Mouse (Mus musculus): ENCODE results near the gene Teddm2. TPM values are rescaled to one million over a fixed set of nuclear protein-coding genes. Genes with fewer than 3 reads are reported as not detected.
"Not testable (repeated sequence)": the region's sequence is repeated elsewhere in the genome, so short reads cannot be mapped to it uniquely, and the experiment has no call there.

Gene Teddm2
- polyA plus RNA-seq, 1 experiment from 2014 or later = 0.35 TPM

GRCm38 (mm10) chr1:153900860-153901730 lies 1.1 kb upstream of the Teddm2 start:
- no peak for ATAC-seq (ENCODE audit: insufficient number of reproducible peaks, low FRiP score, low TSS enrichment, low read depth)
- Histone ChIP-seq H3K4me1 (peaks cover 23% of the 10 kb centered on the region), H3K27ac (peak overlapping the region; percentile 97), H3K4me3 (peak overlapping the region; percentile 79), H3K4me2 (peak overlapping the region; percentile 82), H3K36me3 (peaks cover 35% of the 10 kb centered on the region), H3K9me3 (no peaks in the 10 kb centered on the region), H3K27me3 (no peaks in the 10 kb centered on the region), H3K9ac (peak overlapping the region; percentile 84)
- WGBS = under 1% methylated on average over 25 of the region's 25 CpGs

GRCm38 (mm10) chr1:153900381-153900780 lies 353 bp upstream of the Teddm2 start:
- ATAC-seq (ENCODE audit: insufficient number of reproducible peaks, low FRiP score, low TSS enrichment, low read depth) = peak; percentile 7; the same call in 1 of the 2 replicates
- H3K4me1 ChIP-seq = peaks cover 23% of the 10 kb centered on the region

GRCm38 (mm10) chr1:153898989-153899730 lies 868 bp downstream of the Teddm2 start:
- Histone ChIP-seq H3K4me3 (peak overlapping the region; percentile 79), H3K27me3 (no peaks in the 10 kb centered on the region), H3K4me1 (peaks cover 28% of the 10 kb centered on the region), H3K36me3 (peaks cover 15% of the 10 kb centered on the region), H3K9ac (peak overlapping the region; percentile 84), H3K27ac (peak overlapping the region; percentile 97), H3K9me3 (no peaks in the 10 kb centered on the region), H3K4me2 (peak overlapping the region; percentile 82)
- 18% methylated on average over 22 of the region's 22 CpGs for WGBS
- no peak for ATAC-seq (ENCODE audit: insufficient number of reproducible peaks, low FRiP score, low TSS enrichment, low read depth)

More at GRCm38 (mm10) chr1:153900381-153900780, 353 bp upstream of the Teddm2 start:
- 0% methylated on average over 35 of the region's 36 CpGs for WGBS
- Histone ChIP-seq H3K9ac (peak overlapping the region; percentile 84), H3K4me2 (peak overlapping the region; percentile 82), H3K27me3 (no peaks in the 10 kb centered on the region), H3K27ac (peak overlapping the region; percentile 97), H3K36me3 (peaks cover 27% of the 10 kb centered on the region), H3K4me3 (peak overlapping the region; percentile 79), H3K9me3 (no peaks in the 10 kb centered on the region)

GRCm38 (mm10) chr1:153897196-153897595 lies 2.8 kb downstream of the Teddm2 start:
- H3K36me3 ChIP-seq = no peaks in the 10 kb centered on the region
- 80% methylated on average over 8 of the region's 8 CpGs for WGBS
- no peak overlapping the region for H3K9ac ChIP-seq
- H3K4me1 ChIP-seq = peaks cover 26% of the 10 kb centered on the region
- no peaks in the 10 kb centered on the region for H3K9me3 ChIP-seq
- no peak overlapping the region for H3K27ac ChIP-seq
- no peak for ATAC-seq (ENCODE audit: insufficient number of reproducible peaks, low FRiP score, low TSS enrichment, low read depth)
- no peak overlapping the region for H3K4me2 ChIP-seq
- no peak overlapping the region for H3K4me3 ChIP-seq
- H3K27me3 ChIP-seq = no peaks in the 10 kb centered on the region

- H3K4me2 ChIP-seq = no peak overlapping the region
- H3K27me3 ChIP-seq = no peaks in the 10 kb centered on the region
- no peak overlapping the region for H3K4me3 ChIP-seq
- H3K9me3 ChIP-seq = no peaks in the 10 kb centered on the region
- ATAC-seq (ENCODE audit: insufficient number of reproducible peaks, low FRiP score, low TSS enrichment, low read depth) = no peak
- H3K27ac ChIP-seq = no peak overlapping the region
- H3K4me1 ChIP-seq = peaks cover 14% of the 10 kb centered on the region
- WGBS = 34% methylated on average over 5 of the region's 5 CpGs
- no peaks in the 10 kb centered on the region for H3K36me3 ChIP-seq
- no peak overlapping the region for H3K9ac ChIP-seq
Measured at GRCm38 (mm10) chr1:153894979-153895378, 5.0 kb downstream of the Teddm2 start.

- Histone ChIP-seq H3K9me3 (no peaks in the 10 kb centered on the region), H3K9ac (no peak overlapping the region; the same call in 1 of the 2 replicates), H3K36me3 (no peaks in the 10 kb centered on the region), H3K4me3 (no peak overlapping the region), H3K27ac (peak overlapping the region; percentile 17; the same call in 1 of the 2 replicates), H3K4me2 (no peak overlapping the region), H3K4me1 (peaks cover 13% of the 10 kb centered on the region), H3K27me3 (no peaks in the 10 kb centered on the region)
- no peak for ATAC-seq (ENCODE audit: insufficient number of reproducible peaks, low FRiP score, low TSS enrichment, low read depth)
- WGBS = 51% methylated on average over 8 of the region's 8 CpGs
Measured at GRCm38 (mm10) chr1:153894201-153894893, 5.7 kb downstream of the Teddm2 start.

- 51% methylated on average over 2 of the region's 2 CpGs for WGBS
- no peak overlapping the region for H3K27ac ChIP-seq
- no peak overlapping the region for H3K4me3 ChIP-seq
- peaks cover 7% of the 10 kb centered on the region for H3K4me1 ChIP-seq
- no peak for ATAC-seq (ENCODE audit: insufficient number of reproducible peaks, low FRiP score, low TSS enrichment, low read depth)
- no peak overlapping the region for H3K9ac ChIP-seq
- H3K27me3 ChIP-seq = no peaks in the 10 kb centered on the region
- H3K9me3 ChIP-seq = no peaks in the 10 kb centered on the region
- H3K36me3 ChIP-seq = no peaks in the 10 kb centered on the region
- no peak overlapping the region for H3K4me2 ChIP-seq
Measured at GRCm38 (mm10) chr1:153893746-153894145, 6.3 kb downstream of the Teddm2 start.

GRCm38 (mm10) chr1:153891442-153891841 lies 8.6 kb downstream of the Teddm2 start, which contains the start of gene Teddm1a:
Gene Teddm1a (plus strand): TSS chr1:153891742.
- H3K4me1 ChIP-seq = peaks cover 7% of the 10 kb centered on the region
- no peaks in the 10 kb centered on the region for H3K36me3 ChIP-seq
- no peak within 1 kb of the TSS for H3K4me2 ChIP-seq
- H3K27ac ChIP-seq = no peak within 1 kb of the TSS
- no peak within 1 kb of the TSS for H3K9ac ChIP-seq
- H3K27me3 ChIP-seq = no peaks in the 10 kb centered on the region
- no peak within 1 kb of the TSS for H3K4me3 ChIP-seq
- H3K9me3 ChIP-seq = no peaks in the 10 kb centered on the region
- no peak for ATAC-seq (ENCODE audit: insufficient number of reproducible peaks, low FRiP score, low TSS enrichment, low read depth)
- 49% methylated on average over 4 of the region's 4 CpGs for WGBS

GRCm38 (mm10) chr1:153890121-153890520 lies 9.9 kb downstream of the Teddm2 start:
- Histone ChIP-seq H3K4me1 (peaks cover 11% of the 10 kb centered on the region), H3K9me3 (no peaks in the 10 kb centered on the region), H3K27me3 (no peaks in the 10 kb centered on the region), H3K4me2 (no peak overlapping the region), H3K36me3 (no peaks in the 10 kb centered on the region), H3K4me3 (no peak overlapping the region), H3K27ac (no peak overlapping the region), H3K9ac (no peak overlapping the region)
- ATAC-seq (ENCODE audit: insufficient number of reproducible peaks, low FRiP score, low TSS enrichment, low read depth) = no peak
- 96% methylated on average over 10 of the region's 10 CpGs for WGBS

GRCm38 (mm10) chr1:153886024-153886633 lies 13.9 kb downstream of the Teddm2 start:
- no peaks in the 10 kb centered on the region for H3K9me3 ChIP-seq
- H3K27ac ChIP-seq = no peak overlapping the region
- no peaks in the 10 kb centered on the region for H3K36me3 ChIP-seq
- H3K9ac ChIP-seq = no peak overlapping the region
- ATAC-seq (ENCODE audit: insufficient number of reproducible peaks, low FRiP score, low TSS enrichment, low read depth) = no peak
- H3K4me3 ChIP-seq = no peak overlapping the region
- peaks cover 7% of the 10 kb centered on the region; the same call in 1 of the 2 replicates for H3K4me1 ChIP-seq
- 21% methylated on average over 17 of the region's 17 CpGs for WGBS
- H3K4me2 ChIP-seq = no peak overlapping the region
- no peaks in the 10 kb centered on the region for H3K27me3 ChIP-seq

- 96% methylated on average over 17 of the region's 17 CpGs for WGBS
- ATAC-seq (ENCODE audit: insufficient number of reproducible peaks, low FRiP score, low TSS enrichment, low read depth); H3K27me3 ChIP-seq; H3K27ac ChIP-seq; H3K4me1 ChIP-seq; H3K9me3 ChIP-seq; H3K36me3 ChIP-seq; H3K9ac ChIP-seq; H3K4me2 ChIP-seq; H3K4me3 ChIP-seq: not testable (repeated sequence)
Measured at GRCm38 (mm10) chr1:153880391-153880790, 19.6 kb downstream of the Teddm2 start.
